ENCODE assay signal across 15 mouse cellular contexts in the genomic region with DNA sequence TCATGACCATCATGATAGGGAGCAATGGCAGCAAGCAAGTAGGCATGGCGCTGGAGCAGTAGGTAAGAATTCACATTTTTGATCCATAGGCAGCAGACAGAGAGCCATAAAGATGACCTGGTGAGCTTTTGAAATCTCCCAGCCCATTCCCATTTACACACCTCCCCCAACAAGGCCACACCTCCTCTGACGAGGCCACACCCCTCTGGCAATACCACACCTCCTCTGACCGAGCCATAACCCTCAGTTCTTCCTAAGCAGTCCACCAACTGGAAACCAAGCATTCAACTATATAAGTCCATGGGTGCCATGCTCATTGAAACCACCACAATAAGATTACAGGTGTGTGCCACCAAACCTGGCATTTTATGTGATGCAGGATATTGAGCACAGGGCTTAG.
"Had no signal": no experiment of that assay in that cellular context is flagged by ENCODE, and none has a peak within 500 bp of the region (broad histone marks: within the 10 kb centered on the region; RNA-seq: fewer than 3 reads in every experiment).

No protein-coding gene starts in this region.

- H3K27me3 ChIP-seq: neural tube, embryonic 15.5 days; stomach, embryonic 15.5 days had no signal

- DNase-seq: retina, postnatal 1 day; right cerebral cortex, adult 18-20 months; right cerebral cortex, postnatal 14 days; right cerebral cortex, postnatal 25 days; right cerebral cortex, postnatal 4 days; spleen, adult 18-20 months; thymus, adult 18-20 months; thymus, adult 2 months; thymus, postnatal 14 days; thymus, postnatal 25 days; thymus, postnatal 36 days; thymus, postnatal 4 days had no signal

- H3K36me3 ChIP-seq: neural tube, embryonic 15.5 days; stomach, embryonic 15.5 days had no signal

- H3K27ac ChIP-seq: neural tube, embryonic 15.5 days; stomach, embryonic 15.5 days; stomach, postnatal 0 days had no signal

- H3K4me1 ChIP-seq: neural tube, embryonic 15.5 days; stomach, embryonic 15.5 days had no signal

- H3K4me2 ChIP-seq: neural tube, embryonic 15.5 days; stomach, embryonic 15.5 days had no signal

- H3K9ac ChIP-seq: neural tube, embryonic 15.5 days; stomach, embryonic 15.5 days had no signal

- H3K9me3 ChIP-seq: neural tube, embryonic 15.5 days; stomach, embryonic 15.5 days had no signal

- H3K4me3 ChIP-seq: neural tube, embryonic 15.5 days; stomach, embryonic 15.5 days had no signal
